Mouse (Mus musculus) c-Kit-negative CD71-positive TER-119-positive erythroid progenitor cells, embryonic 14.5 days (primary cell): ENCODE measurements around the gene Rpl13a.
A peak's percentile ranks its signal among the peaks of the same experiment; 100 is the strongest.
"Not testable (repeated sequence)": the region's sequence is repeated elsewhere in the genome, so short reads cannot be mapped to it uniquely, and the experiment has no call there.

Experiments
- DNase-seq: peaks from one replicate; pipeline ENCODE4 v3.0.0-alpha.2; 2013; ENCODE audit warnings: low read depth, low spot score

The Rpl13a gene

DNA sequence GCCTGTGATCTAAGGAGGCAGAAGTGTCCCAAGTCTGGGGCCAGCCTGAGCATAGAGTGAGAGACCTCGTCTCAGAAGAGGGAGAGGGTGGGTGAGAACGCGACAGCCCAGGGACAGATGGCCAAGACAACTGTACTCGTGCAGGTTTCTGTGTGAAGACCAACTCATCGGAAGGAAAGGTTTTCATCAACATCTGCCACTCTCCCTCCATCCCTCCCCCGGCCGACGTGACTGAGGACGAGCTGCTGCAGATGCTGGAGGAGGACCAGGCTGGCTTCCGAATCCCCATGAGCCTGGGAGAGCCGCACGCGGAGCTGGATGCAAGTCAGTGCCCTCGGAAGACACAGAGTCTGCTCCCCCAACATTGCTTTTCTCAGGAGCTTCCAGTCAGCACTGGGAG lies 28.9 kb upstream of the Rpl13a start:
- DNase-seq = no peak

DNA sequence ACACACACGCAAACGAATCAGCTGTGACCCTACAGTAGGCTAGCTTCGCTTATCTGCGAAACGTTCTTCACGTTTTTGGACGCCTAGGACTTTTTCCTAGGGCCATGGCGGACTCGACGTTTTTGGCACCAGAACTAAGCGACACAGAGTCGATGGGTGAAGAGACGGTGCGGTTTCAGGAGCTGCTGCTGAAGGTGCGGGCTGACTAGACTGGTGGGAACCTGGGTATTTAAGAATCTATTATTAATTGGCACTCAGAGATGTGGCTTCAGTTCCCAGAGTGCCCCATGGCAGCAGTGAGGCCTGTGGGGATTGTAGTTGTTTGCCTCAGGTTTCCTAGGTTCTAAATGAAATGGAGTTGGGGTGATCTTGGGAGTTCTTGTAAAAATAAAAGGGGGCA lies 27.6 kb upstream of the Rpl13a start:
- DNase-seq = no peak

DNA sequence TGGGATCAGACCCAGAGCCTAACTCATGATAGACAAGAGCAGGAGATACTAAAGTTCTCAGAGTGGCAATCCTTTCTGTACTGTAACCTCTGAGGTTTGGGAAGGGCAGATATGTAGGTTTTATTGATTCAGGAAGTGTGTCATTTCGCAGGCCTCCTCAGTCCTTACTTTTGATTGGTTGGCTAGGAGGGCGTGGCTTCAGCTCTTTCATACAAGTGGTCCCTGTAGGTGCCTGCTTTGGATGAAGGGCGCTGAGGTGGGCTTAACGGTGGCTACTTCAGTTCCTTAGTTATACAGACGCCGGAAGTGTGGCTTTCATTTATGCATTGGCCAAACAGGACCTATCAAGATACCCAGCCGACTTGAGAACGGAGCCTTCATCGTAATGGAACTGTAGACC lies 27.0 kb upstream of the Rpl13a start:
- no peak for DNase-seq

DNA sequence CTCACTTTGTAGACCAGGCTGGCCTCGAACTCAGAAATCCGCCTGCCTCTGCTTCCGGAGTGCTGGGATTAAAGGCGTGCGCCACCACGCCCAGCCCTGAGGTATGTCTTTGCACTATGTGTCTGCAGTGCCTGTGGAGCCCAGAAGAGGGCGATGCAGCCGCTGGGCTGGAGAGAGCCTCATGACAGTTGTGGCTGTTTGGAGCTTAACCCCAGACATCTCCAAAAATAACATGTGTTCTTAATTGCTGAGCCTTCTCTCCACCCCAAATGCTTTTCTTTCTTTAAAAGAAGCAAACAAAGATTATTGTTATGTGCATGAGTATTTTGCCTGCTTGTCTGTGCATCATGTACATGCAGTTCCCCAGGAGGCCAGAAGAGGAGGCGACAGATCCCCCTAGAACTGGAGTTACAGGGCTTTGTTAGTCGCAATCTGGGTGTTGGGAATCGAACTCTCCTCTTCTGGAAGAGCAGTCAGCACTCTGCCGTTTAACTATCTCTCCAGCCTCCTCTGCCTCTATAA lies 26.5 kb upstream of the Rpl13a start:
- no peak for DNase-seq

DNA sequence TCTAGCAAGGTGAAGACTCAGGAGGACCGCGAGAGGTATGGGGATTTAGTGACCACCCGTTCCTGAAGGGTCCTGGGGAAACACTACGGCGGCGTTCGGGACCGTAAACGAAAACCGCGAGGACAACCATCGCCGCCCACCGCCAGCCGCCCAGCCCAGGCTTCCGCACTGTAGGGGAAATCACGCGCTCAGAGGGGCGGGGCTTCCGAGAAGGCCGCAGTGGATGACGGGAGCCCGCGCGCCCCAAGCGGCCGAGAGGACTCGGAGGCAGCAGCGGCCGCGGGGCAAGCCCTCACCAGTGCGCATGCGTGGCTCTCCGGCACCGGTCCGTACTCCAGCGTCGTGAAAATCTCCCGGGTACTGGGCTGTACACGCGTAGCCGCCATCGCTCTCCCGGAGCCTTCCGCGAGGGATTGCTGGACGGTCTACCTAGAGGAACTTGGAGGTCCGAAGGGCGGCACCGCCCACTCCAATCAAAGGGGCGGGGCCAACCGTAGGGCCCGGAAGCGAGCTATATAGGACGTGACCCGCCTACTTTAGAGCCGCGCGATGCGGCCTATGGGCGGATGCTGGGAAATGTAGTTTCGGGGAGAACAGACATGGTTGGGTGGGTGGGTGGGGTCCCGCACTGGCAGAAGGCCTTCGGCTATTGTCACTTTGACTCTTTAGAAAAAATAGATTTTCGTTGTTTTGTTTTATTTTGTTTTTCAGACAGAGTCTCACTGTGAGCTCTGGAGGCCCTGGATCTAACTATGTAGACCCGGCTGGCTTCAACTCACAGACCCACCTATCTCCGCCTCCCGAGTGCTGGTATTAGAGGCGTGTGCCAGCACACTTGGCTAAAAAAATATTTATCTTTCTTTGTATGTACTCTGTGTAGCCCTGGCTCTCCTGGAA lies 25.8 kb upstream of the Rpl13a start, which contains the start of the genes Pih1d1 and Aldh16a1:
Gene Pih1d1, plus strand, starts transcription at position 208 of the 897 bp plus-strand sequence.
Gene Aldh16a1, minus strand, starts transcription at position 489 of the 897 bp plus-strand sequence.
- peak; percentile 93 for DNase-seq

DNA sequence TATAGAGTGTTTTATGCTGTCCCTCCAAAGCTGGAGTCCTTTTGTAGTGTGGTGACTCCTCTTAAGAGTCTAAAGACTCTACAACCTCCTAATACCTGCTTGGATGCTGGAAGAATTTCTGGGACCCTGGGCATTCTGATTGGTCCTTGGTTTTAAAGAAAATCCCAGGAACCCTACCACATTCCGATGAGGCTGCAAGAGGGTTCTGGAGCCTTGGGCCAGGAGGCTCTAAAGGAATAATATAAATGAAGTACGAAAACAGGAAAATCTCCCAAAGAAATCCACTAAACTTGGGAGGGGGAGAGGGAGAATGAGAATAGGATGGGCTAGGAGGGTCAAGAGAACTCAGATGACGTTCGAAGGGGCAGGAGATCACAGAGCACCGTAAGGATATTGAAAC lies 25.0 kb upstream of the Rpl13a start:
- DNase-seq = no peak

DNA sequence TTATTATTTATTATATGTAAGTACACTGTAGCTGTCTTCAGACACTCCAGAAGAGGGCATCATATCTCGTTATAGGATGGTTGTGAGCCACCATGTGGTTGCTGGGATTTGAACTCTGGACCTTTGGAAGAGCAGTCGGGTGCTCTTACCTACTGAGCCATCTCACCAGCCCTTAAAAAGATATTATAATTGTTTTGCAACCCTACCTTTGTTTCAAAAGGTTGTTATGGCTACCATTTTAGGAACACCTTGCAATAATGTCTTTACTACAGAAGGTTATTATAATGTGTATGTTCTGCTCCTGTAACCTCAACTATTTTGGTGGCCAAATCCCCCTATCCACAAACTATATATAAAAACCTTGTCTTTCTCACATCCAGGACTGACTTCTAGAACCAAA lies 24.5 kb upstream of the Rpl13a start:
- not testable (repeated sequence) for DNase-seq

DNA sequence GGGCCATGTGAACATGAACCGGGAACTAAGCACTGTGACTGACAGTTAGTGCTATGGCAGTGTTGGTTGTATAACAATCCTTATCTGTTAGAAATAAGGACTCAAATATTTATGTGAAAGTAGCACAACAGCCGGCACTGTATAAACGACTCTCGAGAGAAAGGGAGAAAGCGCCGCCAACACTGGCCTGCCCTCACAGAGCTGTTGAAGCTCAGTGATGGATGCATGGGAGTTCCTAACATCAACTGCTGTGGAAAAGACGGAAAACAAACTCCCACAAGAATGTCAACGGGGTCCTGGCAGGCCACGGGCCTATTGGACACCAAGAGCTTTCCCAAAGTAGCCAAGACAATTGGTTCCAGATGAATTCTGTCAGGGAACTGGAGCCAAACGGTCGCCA lies 22.7 kb upstream of the Rpl13a start:
- DNase-seq = no peak

DNA sequence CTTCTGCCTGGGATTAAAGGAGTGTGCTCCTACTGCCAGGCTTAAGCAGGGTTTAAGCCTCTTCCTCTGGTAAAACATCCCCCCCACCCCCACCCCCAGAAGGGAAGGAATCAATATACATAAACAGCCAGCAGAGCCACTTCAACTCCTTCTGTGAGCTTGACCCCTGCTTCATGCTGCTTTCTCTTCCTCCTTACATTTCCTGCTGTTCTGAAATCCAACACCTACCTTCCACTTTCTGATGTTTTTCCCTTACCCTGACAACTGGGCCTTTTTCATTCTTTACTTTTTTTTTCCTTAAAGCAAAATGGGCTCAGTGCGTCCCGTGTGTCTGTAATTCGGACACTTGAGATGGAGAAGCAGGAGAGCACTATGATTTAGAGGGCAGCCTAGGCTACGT lies 21.8 kb upstream of the Rpl13a start:
- DNase-seq = no peak

DNA sequence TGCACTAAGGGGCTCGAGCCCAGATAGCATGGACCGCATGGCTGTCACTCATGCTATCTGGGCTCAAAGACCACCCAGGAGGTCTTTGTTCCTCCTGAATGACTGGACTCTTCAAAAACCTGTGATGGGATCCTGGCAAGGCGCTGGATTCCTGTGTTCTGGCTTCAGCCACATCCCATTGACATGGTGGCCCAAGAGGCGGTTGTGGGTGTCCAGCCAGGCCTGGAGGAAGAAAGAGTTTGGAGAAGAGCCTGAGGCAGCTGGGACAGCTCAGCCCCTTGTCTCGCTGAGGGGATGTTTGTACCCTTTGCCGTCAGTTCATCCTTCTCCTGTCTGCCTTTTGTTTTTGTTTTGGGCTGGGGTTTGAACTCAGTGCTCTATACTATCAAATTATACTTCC lies 21.0 kb upstream of the Rpl13a start:
- DNase-seq = no peak

DNA sequence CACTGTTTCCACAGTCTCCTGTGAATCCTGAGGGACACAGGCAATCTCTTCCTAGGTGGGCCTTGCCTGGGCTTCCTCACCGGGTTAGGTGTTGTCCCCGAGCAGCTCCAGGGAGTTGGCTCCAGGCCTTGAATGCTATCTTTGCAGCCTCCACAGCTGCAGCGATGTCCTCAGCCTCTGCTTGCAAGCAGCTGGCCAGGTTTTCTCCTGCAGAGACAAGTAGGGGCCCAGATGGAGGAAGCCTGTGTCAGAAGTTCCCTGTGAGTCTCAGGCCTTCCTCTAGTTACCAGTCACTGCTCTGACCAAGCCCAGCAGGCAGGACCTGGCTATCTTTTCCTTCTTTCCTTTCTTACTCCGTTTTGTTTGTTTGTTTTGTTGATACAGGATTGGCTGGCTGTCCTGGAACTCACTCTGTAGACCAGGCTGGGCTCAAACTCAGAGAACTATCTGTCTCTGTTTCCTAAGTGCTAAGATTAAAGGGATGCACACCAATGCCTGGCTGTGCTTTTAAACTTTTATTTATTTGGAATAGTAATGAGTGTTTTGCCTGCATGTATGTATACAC lies 20.1 kb upstream of the Rpl13a start:
- DNase-seq = no peak

DNA sequence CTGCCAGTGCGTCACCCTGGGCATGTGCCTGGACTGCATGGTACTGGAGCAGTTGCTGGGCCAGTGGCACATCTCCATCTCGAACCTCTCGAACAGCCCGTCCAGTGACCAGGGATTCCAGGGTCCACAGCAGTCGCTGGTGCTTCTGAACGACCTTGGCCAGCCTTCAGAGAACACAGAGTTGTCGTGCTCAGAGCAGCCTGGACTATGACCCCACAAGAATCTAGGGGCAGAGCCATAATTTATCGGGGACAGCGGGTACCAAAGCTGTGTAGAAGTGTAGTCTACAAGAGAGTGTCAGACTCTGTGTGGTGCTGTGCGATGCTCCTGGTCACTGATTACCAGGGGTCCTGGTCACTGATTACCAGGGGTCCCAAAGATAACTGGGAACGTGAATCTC lies 19.3 kb upstream of the Rpl13a start:
- DNase-seq = no peak

DNA sequence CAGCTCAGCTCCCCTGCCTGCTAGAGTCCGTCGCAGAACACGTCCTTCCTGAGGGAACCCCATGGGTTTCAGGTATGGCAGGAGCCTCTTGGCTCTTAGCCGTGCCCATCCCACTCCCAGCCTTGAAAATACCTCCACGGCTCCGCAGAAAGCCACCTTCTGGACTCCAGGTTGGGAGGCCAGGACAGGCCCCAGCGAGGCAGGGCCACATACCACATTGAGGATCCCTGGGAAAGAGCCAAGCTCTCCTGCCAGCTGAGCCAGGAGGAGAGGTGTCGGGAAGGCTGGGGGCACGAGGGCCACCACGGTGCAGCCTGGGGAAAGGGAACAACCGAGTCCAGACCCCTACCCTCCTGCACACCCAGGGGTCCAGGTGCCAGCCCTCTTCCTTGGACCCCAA lies 18.7 kb upstream of the Rpl13a start:
- DNase-seq = no peak

DNA sequence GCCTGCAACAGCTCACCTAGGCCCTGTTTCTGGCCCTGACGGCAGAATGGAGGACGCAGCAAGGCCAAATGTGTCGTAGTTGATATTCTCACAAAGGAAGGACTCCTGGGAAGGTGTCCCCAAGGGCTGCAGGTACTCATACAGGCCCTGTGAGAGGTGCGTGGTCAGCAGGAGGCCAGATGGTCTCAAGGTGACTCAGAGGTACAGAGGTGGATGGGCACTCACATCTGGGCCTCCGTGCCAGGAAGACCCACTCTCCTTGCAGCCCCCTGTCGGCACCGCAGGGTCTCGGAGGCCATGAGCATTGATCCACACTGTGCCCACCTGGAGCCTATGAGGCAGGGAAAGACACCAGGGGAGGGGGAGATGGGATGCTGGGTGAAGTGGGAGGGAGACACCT lies 16.9 kb upstream of the Rpl13a start:
- no peak for DNase-seq

DNA sequence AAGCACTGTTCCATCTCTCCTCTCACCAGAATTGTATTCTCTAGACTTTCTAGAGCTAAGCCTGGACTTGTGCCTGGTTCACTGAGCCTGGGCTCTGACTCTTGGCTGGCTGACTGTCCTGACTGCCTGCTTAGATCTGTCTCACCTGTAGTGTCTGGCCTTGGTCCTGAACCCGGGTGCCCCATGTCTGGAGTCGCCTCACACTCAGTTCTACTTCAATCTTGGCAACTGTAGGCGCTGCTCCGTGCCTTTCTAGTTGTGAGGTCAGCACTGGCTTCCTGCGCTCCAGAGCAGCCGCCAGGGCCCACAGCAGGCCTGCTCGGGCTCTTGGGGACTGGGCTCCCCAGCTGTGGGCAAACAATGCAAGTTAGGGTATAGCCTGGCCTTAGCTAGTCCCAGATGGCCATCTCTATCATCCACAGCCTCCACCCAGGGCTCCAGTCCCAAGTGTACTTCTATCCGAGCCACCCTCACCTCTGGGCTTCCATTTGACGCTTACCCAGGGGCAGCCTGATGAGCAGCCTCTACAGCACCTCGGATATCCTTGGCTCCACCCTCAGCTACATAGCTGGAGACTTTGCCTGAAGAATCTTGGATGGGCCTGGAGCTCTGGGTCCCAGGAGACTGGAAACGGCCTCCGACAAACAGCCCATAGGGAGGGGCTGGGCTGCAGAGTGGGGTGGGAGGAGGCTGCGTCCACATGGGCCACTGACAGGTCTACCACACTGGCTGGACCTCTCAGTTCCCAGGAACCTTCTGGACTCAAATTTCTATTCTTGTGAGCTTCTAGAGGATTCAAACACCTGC lies 16.0 kb upstream of the Rpl13a start:
- no peak for DNase-seq

DNA sequence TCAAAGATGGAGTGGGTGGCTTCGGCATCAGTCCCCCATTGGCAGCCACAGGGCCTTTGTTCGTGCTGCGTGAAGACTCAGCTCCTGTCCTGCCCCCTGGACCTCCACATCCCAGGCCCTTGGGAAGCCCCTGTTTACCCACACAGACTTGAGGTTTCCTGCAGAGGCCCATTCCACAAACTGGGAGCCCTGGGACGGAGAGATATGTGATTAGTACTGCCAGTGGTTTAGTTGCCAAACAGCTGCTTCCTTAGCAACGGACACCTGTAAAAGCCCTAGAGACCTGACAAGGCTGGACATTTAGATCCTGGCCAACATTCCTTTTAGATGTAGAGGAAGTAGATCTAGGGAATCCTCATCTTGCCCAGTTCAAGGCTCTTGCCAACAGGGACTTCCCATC lies 13.4 kb upstream of the Rpl13a start:
- no peak for DNase-seq

DNA sequence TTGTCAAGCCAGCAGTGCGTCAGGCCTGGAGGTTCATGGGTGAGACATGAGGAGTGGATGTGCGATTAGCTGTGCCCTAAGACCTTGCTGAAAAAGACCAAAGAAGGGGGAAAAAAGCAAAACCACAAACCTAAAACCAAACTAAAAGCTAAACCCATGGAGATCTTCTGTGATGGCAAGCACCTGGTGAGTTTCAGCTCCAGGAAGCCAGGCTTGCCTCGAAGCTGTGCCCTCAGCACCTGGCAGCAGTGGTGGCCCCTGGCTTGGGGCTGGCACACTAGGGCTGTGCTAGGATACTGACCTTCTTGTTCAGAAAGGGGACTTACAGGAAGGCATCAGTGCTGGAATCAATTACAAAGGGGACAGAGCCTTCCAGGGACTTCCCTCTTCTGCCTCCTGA lies 12.8 kb upstream of the Rpl13a start:
- no peak for DNase-seq

DNA sequence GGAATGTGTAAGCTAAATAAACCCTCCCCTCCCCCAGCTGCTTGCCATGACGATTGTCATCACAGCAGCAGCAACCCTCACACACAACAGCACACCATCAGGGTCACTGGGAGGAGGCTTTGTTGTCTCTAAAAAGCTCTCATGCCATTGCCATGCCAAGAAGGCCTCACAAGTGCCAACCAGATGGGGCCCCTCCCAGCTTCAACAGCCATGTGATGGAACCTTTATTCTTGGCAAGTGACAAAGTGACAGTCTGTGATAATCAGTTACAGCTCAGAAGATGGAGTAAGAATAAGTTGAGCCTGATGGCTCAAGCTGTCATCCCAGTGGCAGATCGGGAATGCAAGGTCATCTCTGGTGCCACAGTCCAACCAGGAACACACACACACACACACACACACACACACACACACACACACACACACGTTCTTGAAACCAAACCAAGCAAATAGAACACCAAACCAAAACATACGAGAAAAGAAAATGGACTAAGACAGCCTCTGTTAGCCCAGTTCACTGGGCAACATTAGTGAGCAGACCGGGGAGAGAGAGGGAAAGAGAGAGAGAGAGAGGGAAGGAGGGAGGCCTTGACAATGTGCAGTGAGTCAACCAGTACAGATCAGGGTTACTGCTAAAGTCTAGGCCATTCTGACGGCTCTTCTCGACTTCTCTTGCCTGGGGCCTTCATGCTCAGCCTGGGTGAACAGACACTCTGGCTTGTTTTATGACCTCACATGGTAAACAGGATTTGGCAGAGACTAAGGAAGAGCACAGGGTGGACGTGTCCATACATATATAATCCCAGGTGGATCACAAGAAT lies 11.6 kb upstream of the Rpl13a start:
- no peak for DNase-seq

DNA sequence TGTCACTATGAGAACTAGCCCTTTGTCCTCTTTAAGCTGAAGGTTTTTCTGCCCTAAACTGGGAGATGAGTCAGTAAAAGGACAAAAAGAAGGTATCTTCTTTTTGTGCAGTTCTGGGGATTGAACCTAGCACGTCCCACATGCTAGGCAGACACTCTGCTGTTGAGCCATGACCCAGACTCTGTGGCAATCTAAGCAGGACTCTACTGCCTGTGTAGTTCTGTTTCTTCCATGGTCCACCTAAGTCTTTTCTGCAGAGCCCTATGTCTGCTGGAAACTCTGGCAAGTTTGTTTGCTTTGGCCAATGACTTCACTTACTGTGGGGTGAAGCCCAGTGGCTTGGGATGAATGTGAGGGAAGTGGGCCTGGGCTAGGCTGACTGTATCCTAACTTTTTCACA lies 9.8 kb upstream of the Rpl13a start:
- DNase-seq = no peak

DNA sequence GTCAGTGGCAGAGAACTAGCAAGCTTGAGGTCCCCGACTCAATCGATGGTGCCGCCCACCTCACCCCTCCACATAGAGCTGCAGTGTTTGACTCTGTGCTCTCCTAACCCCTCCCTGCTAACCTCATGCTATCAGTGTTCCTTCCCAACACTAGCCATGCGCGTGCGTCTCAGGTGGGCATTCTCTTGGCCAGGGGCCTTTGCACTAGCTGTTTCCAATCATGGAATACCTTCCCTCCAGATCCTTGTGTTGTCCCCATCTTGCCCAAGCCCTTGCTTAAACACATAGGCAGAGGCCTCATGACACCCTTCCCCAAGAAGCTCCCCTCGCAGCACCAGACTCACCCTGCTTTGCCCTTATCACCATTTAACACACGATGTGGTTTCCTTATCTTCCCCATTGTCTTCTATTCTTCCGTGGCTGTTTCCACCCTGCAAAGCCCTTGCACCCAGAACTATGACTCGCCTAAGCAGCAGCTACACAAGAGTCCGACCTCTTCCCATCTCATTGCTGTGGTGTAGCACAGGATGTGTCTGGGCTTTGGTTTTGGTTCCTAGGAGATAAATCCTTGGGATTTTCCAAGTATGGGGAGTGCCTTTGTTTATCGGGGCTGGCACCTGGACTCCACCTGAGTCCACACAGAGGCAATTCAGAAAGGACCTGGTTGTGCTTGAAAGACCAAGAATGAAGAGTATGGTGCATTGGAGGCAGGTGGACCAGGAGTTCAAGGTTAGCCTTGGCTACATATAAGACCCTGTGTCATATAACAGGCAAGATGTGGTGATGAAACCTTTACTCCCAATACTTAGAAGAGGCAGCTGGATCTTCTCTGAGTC lies 8.8 kb upstream of the Rpl13a start:
- DNase-seq = no peak
